Mouse (Mus musculus): ENCODE measurements at regions not wholly inside any gene's neighbourhood (a gene's known extent, or its start where the extent isn't known, plus 50 kb on each side); places are given as distances from the start of the nearest gene placed in this dataset.

DNA sequence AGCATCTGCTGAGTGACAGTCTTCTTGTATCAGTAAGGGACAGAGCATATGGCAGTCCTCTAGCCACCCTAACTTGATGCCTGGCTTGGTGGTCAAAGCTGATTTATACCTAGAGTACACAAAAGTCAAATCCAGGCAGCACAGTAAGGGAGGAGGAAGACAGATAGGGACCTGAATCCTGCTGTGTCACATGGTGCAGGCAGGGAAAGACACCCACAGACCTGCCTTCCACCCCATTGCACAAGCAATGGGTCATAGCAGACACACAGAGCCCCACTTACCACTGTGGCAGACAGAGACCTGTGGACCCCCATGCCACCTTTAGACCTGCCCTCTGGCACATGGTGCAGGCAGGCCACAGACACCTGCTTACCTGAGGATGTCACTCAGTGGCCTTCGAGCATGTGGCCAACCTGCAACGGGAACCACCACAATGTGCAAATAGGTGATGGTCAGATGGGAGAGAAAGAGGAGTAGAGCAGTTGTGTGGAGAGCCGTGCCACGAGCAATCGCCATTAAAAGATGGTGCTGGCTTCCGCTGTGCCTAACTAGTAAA lies 244.0 kb upstream of the Paip1 start:
- TF ChIP-seq EP300 (IDR thresholded peaks at IDR 0.05; ENCODE audit: low read depth) (no peak), CTCF (IDR thresholded peaks at IDR 0.05; ENCODE audit: low read depth) (no peak)
